Comparison of ENCODE assay signal across 11 mouse cellular contexts in the genomic region with DNA sequence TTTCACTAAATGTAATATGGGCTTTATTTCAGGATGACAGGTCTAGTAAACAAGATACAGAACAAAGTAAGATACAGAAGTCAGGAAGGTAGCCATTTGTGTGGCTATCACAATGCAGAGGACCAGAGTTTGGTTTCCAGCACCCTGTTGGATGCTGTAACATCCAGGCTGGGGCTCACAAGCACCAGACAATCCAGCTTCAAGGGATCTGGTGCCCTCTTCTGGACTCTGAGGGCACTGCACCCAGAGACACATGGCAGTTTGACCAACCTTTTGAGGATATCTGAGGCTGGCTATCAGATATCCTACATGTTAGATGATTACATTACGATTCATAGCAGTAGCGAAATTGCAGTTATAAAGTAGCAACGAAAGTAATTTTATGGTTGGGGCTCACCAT. TPM values are rescaled to one million over a fixed set of nuclear protein-coding genes. Genes with fewer than 3 reads are reported as not detected.
DNase-seq lines count a peak whose midpoint lies in the region; ATAC-seq and TF ChIP-seq lines count a peak whose summit lies in the region.
"Had no signal": no experiment of that assay in that cellular context is flagged by ENCODE, and none has a peak within 500 bp of the region (broad histone marks: within the 10 kb centered on the region; RNA-seq: fewer than 3 reads in every experiment).

No protein-coding gene starts in this region.

- no peak overlapping the region for H3K9ac ChIP-seq in lung, embryonic 14.5 days
- H3K9ac ChIP-seq: heart, embryonic 15.5 days had no signal

- H3K9me3 ChIP-seq in lung, embryonic 14.5 days (ENCODE audit: low read depth, low read length) = no peaks in the 10 kb centered on the region
- H3K9me3 ChIP-seq: heart, embryonic 15.5 days had no signal

- WGBS in lung, embryonic 14.5 days = 96% methylated on average over 3 of the region's 3 CpGs

- no peak overlapping the region for H3K4me3 ChIP-seq in lung, embryonic 14.5 days (ENCODE audit: low read depth, low read length)
- H3K4me3 ChIP-seq: heart, embryonic 15.5 days had no signal

- peaks cover 21% of the 10 kb centered on the region for H3K36me3 ChIP-seq in lung, embryonic 14.5 days (ENCODE audit: insufficient read depth)

- H3K27ac ChIP-seq in lung, embryonic 14.5 days (ENCODE audit: low read depth) = no peak overlapping the region
- H3K27ac ChIP-seq: heart, embryonic 15.5 days had no signal

- no peak for ATAC-seq in lung, embryonic 14.5 days (ENCODE audit: insufficient read depth)
- ATAC-seq in megakaryocyte-erythroid progenitor cell, adult 5-6 weeks (replicated peaks; ENCODE audit: low FRiP score, low TSS enrichment, poor library complexity, severe bottlenecking) = 0 out of 2 replicates have a peak, but pooled peaks have one; percentile 45
- ATAC-seq: forebrain, embryonic 16.5 days had no signal

- peak; percentile 47 for TF ChIP-seq CTCF in lung, embryonic 14.5 days (IDR thresholded peaks at IDR 0.05; ENCODE audit: low read depth)

- H3K27me3 ChIP-seq in lung, embryonic 14.5 days (ENCODE audit: insufficient read depth, low read length) = no peaks in the 10 kb centered on the region
- H3K27me3 ChIP-seq: heart, embryonic 15.5 days had no signal

- H3K4me2 ChIP-seq in lung, embryonic 14.5 days = no peak overlapping the region
- H3K4me2 ChIP-seq: heart, embryonic 15.5 days had no signal

- DNase-seq in embryo, embryonic 10.5 days (ENCODE audit: low spot score) = peak; percentile 19
- DNase-seq in embryo, embryonic 9.5 days (ENCODE audit: extremely low spot score) = no peak
- peak; percentile 16 for DNase-seq in lung, embryonic 14.5 days
- DNase-seq in lung, postnatal 4 days = no peak
- peak; percentile 25 for DNase-seq in NIH3T3 (ENCODE audit: low read depth)
- DNase-seq in cerebellum, postnatal 36 days = no peak
- DNase-seq in urinary bladder, adult 2 months (ENCODE audit: low spot score) = no peak
- DNase-seq: kidney, adult 11 months had no signal

- no peaks in the 10 kb centered on the region for H3K4me1 ChIP-seq in lung, embryonic 14.5 days (ENCODE audit: insufficient read depth)
- H3K4me1 ChIP-seq: heart, embryonic 15.5 days had no signal

RNA-seq across cellular contexts. Expression of gene Rexo2, which starts 14.8 kb away (rescaled TPM):
- 87.1 and 87.8 TPM in 2 replicates for polyA plus RNA-seq in lung, embryonic 14.5 days (2014; fragmentation: Nextera tagmentation; extraction: Ambion mirVana)
- 209 and 214 TPM in 2 replicates for total RNA-seq in megakaryocyte-erythroid progenitor cell, adult 5-6 weeks (2014; fragmentation: Nextera tagmentation)
- total RNA-seq in megakaryocyte-erythroid progenitor cell, adult 5-6 weeks (2017) = 319 and 373 TPM in 2 replicates
- 412 and 443 TPM in 2 replicates for polyA plus RNA-seq in urinary bladder, adult 2 months (2012; rRNA removed)

RNA-seq across cellular contexts. Expression of gene Rbm7, which starts 29.4 kb away (rescaled TPM):
- polyA plus RNA-seq in lung, embryonic 14.5 days (2014; fragmentation: Nextera tagmentation; extraction: Ambion mirVana) = 123 and 128 TPM in 2 replicates
- total RNA-seq in megakaryocyte-erythroid progenitor cell, adult 5-6 weeks (2014; fragmentation: Nextera tagmentation) = 76.9 and 82.0 TPM in 2 replicates
- 102 and 112 TPM in 2 replicates for total RNA-seq in megakaryocyte-erythroid progenitor cell, adult 5-6 weeks (2017)
- 53.6 and 58.4 TPM in 2 replicates for polyA plus RNA-seq in urinary bladder, adult 2 months (2012; rRNA removed)

RNA-seq across cellular contexts. Expression of gene Gm5617, which starts 29.6 kb away (rescaled TPM):
- polyA plus RNA-seq in lung, embryonic 14.5 days (2014; fragmentation: Nextera tagmentation; extraction: Ambion mirVana) = 21.8 and 22.9 TPM in 2 replicates
- total RNA-seq in megakaryocyte-erythroid progenitor cell, adult 5-6 weeks (2014; fragmentation: Nextera tagmentation) = 11.3 and 17.5 TPM in 2 replicates
- 1.4 and 8.0 TPM in 2 replicates for total RNA-seq in megakaryocyte-erythroid progenitor cell, adult 5-6 weeks (2017)
- polyA plus RNA-seq in urinary bladder, adult 2 months (2012; rRNA removed) = 26.3 and 29.8 TPM in 2 replicates

Comparison
In these comparisons a context has a peak if more than half of its experiments do, and no peak if none do; other contexts are left out.
1. DNase-seq: peak in embryo, embryonic 10.5 days (single experiment), lung, embryonic 14.5 days (single experiment) and NIH3T3 (single experiment); none in embryo, embryonic 9.5 days (single experiment), lung, postnatal 4 days (0 of 2), cerebellum, postnatal 36 days (0 of 2) and urinary bladder, adult 2 months (single experiment).